Comparison of ENCODE assay signal across 8 mouse cellular contexts in genomic region chr3:145651029-145651977, GRCm38 (mm10). TPM values are rescaled to one million over a fixed set of nuclear protein-coding genes. Genes with fewer than 3 reads are reported as not detected.
DNase-seq lines count a peak whose midpoint lies in the region; ATAC-seq and TF ChIP-seq lines count a peak whose summit lies in the region.

No protein-coding gene starts in this region.

- peak overlapping the region; percentile 96 for H3K27ac ChIP-seq in heart, embryonic 13.5 days (replicated peaks)
- peak overlapping the region; percentile 71; the same call in 1 of the 2 replicates for H3K27ac ChIP-seq in limb, embryonic 11.5 days (replicated peaks; ENCODE audit: low read depth, low read length)
- H3K27ac ChIP-seq in midbrain, postnatal 0 days (ENCODE audit: low read depth, low read length), result no peak overlapping the region

- H3K4me2 ChIP-seq in heart, embryonic 13.5 days, result peak overlapping the region; percentile 86
- peak overlapping the region; percentile 80 for H3K4me2 ChIP-seq in limb, embryonic 11.5 days (ENCODE audit: low read depth, severe bottlenecking)
- peak overlapping the region; percentile 95 for H3K4me2 ChIP-seq in midbrain, postnatal 0 days (ENCODE audit: low read depth, low read length, poor library complexity, severe bottlenecking)

- peaks cover 24% of the 10 kb centered on the region for H3K36me3 ChIP-seq in heart, embryonic 13.5 days
- peaks cover 4% of the 10 kb centered on the region; the same call in 1 of the 2 replicates for H3K36me3 ChIP-seq in limb, embryonic 11.5 days (ENCODE audit: control insufficient read depth, insufficient read depth, low read length)
- H3K36me3 ChIP-seq in midbrain, postnatal 0 days (ENCODE audit: insufficient read depth, low read length), result no peaks in the 10 kb centered on the region

- no peak for TF ChIP-seq CTCF in midbrain, postnatal 0 days (IDR thresholded peaks at IDR 0.05)

- H3K9ac ChIP-seq in heart, embryonic 13.5 days, result peak overlapping the region; percentile 98
- peak overlapping the region; percentile 19; the same call in 1 of the 2 replicates for H3K9ac ChIP-seq in limb, embryonic 11.5 days (ENCODE audit: low read length)
- H3K9ac ChIP-seq in midbrain, postnatal 0 days (replicated peaks; ENCODE audit: low read length, poor library complexity, severe bottlenecking), result no peak overlapping the region

- 5% methylated on average over 19 of the region's 19 CpGs for WGBS in heart, embryonic 13.5 days
- 4% methylated on average over 19 of the region's 19 CpGs for WGBS in limb, embryonic 11.5 days
- WGBS in midbrain, postnatal 0 days, result 15% methylated on average over 19 of the region's 19 CpGs

- H3K27me3 ChIP-seq in heart, embryonic 13.5 days (replicated peaks), result no peaks in the 10 kb centered on the region
- no peaks in the 10 kb centered on the region for H3K27me3 ChIP-seq in limb, embryonic 11.5 days (ENCODE audit: control insufficient read depth, insufficient read depth, low read length)
- H3K27me3 ChIP-seq in midbrain, postnatal 0 days (ENCODE audit: insufficient read depth, low read length), result peaks cover 14% of the 10 kb centered on the region; the same call in 1 of the 2 replicates

- peak overlapping the region; percentile 88 for H3K4me3 ChIP-seq in heart, embryonic 13.5 days
- H3K4me3 ChIP-seq in limb, embryonic 11.5 days (ENCODE audit: low read depth, low read length), result peak overlapping the region; percentile 60
- H3K4me3 ChIP-seq in midbrain, postnatal 0 days (ENCODE audit: low read depth, low read length), result no peak overlapping the region

- peak; percentile 90 for DNase-seq in Muller cell, postnatal 12 days (ENCODE audit: inconsistent ontology term)
- peak; percentile 77 for DNase-seq in embryo, embryonic 10.5 days (ENCODE audit: low spot score)
- peak; percentile 60 for DNase-seq in limb, embryonic 11.5 days (ENCODE audit: low spot score)
- no peak for DNase-seq in midbrain, postnatal 0 days (ENCODE audit: low spot score)
- no peak for DNase-seq in urinary bladder, adult 2 months (ENCODE audit: low spot score)
- no peak for DNase-seq in thymus, postnatal 10 days (ENCODE audit: low spot score in 2 of 2)
- no peak for DNase-seq in ovary, postnatal 36 days (ENCODE audit: low spot score)

- H3K4me1 ChIP-seq in heart, embryonic 13.5 days, result peaks cover 66% of the 10 kb centered on the region
- H3K4me1 ChIP-seq in limb, embryonic 11.5 days (ENCODE audit: control insufficient read depth, insufficient read depth, low read length), result peaks cover 28% of the 10 kb centered on the region
- H3K4me1 ChIP-seq in midbrain, postnatal 0 days (ENCODE audit: insufficient read depth, low read length), result peaks cover 8% of the 10 kb centered on the region; the same call in 1 of the 2 replicates

- no peaks in the 10 kb centered on the region for H3K9me3 ChIP-seq in heart, embryonic 13.5 days
- H3K9me3 ChIP-seq in limb, embryonic 11.5 days (ENCODE audit: control insufficient read depth, low read length), result no peaks in the 10 kb centered on the region
- H3K9me3 ChIP-seq in midbrain, postnatal 0 days (ENCODE audit: low read length), result no peaks in the 10 kb centered on the region

- ATAC-seq in heart, embryonic 13.5 days (ENCODE audit: extremely low read depth, insufficient number of reproducible peaks, low FRiP score, low TSS enrichment), result no peak
- ATAC-seq in limb, embryonic 11.5 days (ENCODE audit: insufficient number of reproducible peaks, low FRiP score, low TSS enrichment, low read depth), result no peak
- no peak for ATAC-seq in midbrain, postnatal 0 days (ENCODE audit: low FRiP score)

RNA-seq across cellular contexts. Expression of gene Ccn1, which starts 1.5 kb away (rescaled TPM):
- 60.0 and 62.1 TPM in 2 replicates for polyA plus RNA-seq in heart, embryonic 13.5 days (2015; fragmentation: Nextera tagmentation; extraction: Ambion mirVana)
- polyA plus RNA-seq in limb, embryonic 11.5 days (2014; fragmentation: Nextera tagmentation; extraction: Ambion mirVana), result 26.4 and 29.8 TPM in 2 replicates
- 3.8 and 4.9 TPM in 2 replicates for total RNA-seq in midbrain, postnatal 0 days (2014; rRNA removed)
- 5.3 and 5.6 TPM in 2 replicates for polyA plus RNA-seq in midbrain, postnatal 0 days (2015; fragmentation: Nextera tagmentation; extraction: Ambion mirVana)
- polyA plus RNA-seq in urinary bladder, adult 2 months (2012; rRNA removed), result 81.8 and 89.1 TPM in 2 replicates

Comparison
In these comparisons a context has a peak if more than half of its experiments do, and no peak if none do; other contexts are left out.
1. DNase-seq: peak in Muller cell, postnatal 12 days (single experiment), embryo, embryonic 10.5 days (single experiment) and limb, embryonic 11.5 days (single experiment); none in midbrain, postnatal 0 days (single experiment), urinary bladder, adult 2 months (single experiment), thymus, postnatal 10 days (0 of 2) and ovary, postnatal 36 days (single experiment).
2. Peak in every context shown above with its lines, with median percentiles within 50 percentile points of each other: H3K4me2 ChIP-seq.